Mouse (Mus musculus) kidney, postnatal 25 days (tissue): ENCODE results near the gene Iltifb.
"Not testable (repeated sequence)": the region's sequence is repeated elsewhere in the genome, so short reads cannot be mapped to it uniquely, and the experiment has no call there.

Experiments
- DNase-seq, 2 experiments: peaks; one replicate each; pipeline ENCODE4 v3.0.0; 2021; ENCODE audit warnings: mixed read lengths in 2 of 2

The Iltifb gene

GRCm38 (mm10) chr10:118294938-118295337 lies at the start of gene Iltifb:
Gene Iltifb, minus strand, starts transcription at chr10:118295038.
- no peak for DNase-seq

- not testable (repeated sequence) for DNase-seq
Observed at GRCm38 (mm10) chr10:118343155-118343554, 48.3 kb upstream of the Iltifb start, which contains the start of gene Gm9046. Gene Gm9046, minus strand, starts transcription at chr10:118343255.

- not testable (repeated sequence) for DNase-seq
Observed at GRCm38 (mm10) chr10:118337731-118338130, 42.9 kb upstream of the Iltifb start, which contains the start of gene Gm9045. Gene Gm9045, minus strand, starts transcription at chr10:118337831.

GRCm38 (mm10) chr10:118332308-118332707 lies 37.5 kb upstream of the Iltifb start, which contains the start of gene Gm9044:
Gene Gm9044, minus strand, starts transcription at chr10:118332408.
- not testable (repeated sequence) for DNase-seq

GRCm38 (mm10) chr10:118326869-118327268 lies 32.0 kb upstream of the Iltifb start, which contains the start of gene Gm9040:
Gene Gm9040, minus strand, starts transcription at chr10:118326969.
- DNase-seq: not testable (repeated sequence)

GRCm38 (mm10) chr10:118319024-118319423 lies 24.2 kb upstream of the Iltifb start:
- DNase-seq: no peak

- not testable (repeated sequence) for DNase-seq
Observed at GRCm38 (mm10) chr10:118302133-118302532, 7.3 kb upstream of the Iltifb start.

GRCm38 (mm10) chr10:118283016-118283415 lies 11.8 kb downstream of the Iltifb start:
- DNase-seq: not testable (repeated sequence)

GRCm38 (mm10) chr10:118282565-118282964 lies 12.3 kb downstream of the Iltifb start:
- not testable (repeated sequence) for DNase-seq

GRCm38 (mm10) chr10:118278069-118278468 lies 16.8 kb downstream of the Iltifb start:
- DNase-seq: not testable (repeated sequence)

- DNase-seq: not testable (repeated sequence)
Observed at GRCm38 (mm10) chr10:118271416-118271815, 23.4 kb downstream of the Iltifb start.

GRCm38 (mm10) chr10:118268812-118269211 lies 26.0 kb downstream of the Iltifb start:
- DNase-seq: not testable (repeated sequence)

- not testable (repeated sequence) for DNase-seq
Observed at GRCm38 (mm10) chr10:118258388-118258787, 36.5 kb downstream of the Iltifb start, which contains the start of gene Gm32802. Gene Gm32802, plus strand, starts transcription at chr10:118258688.

GRCm38 (mm10) chr10:118250852-118251295 lies 44.0 kb downstream of the Iltifb start:
- DNase-seq: peak; percentile 4 to 26

- DNase-seq: peak in 1 of 2 experiments; percentile 33
Observed at GRCm38 (mm10) chr10:118249006-118249595, 45.7 kb downstream of the Iltifb start.

- not testable (repeated sequence) for DNase-seq
Observed at GRCm38 (mm10) chr10:118240680-118241079, 54.2 kb downstream of the Iltifb start, which contains the start of gene Gm32717. Gene Gm32717, minus strand, starts transcription at chr10:118240780.
